Mouse (Mus musculus) limb, embryonic 13.5 days (tissue): ENCODE results near the gene Acer3. TPM values are rescaled to one million over a fixed set of nuclear protein-coding genes. Genes with fewer than 3 reads are reported as not detected.

ENCODE experiments used
- ATAC-seq: fragments of 200-750 bp; cut with Nextera tagmentation; 2 replicates; pipeline ENCODE4 v1.8.0; 2017; ENCODE audit warnings: low read depth, moderate number of reproducible peaks, moderate TSS enrichment; ENCODE audit not compliant: low FRiP score
- H3K27ac ChIP-seq: fragments of 300-500 bp; sonication (generic); 2 replicates; pipeline ENCODE4 v1.5.1; 2015; ENCODE audit warnings: inconsistent platforms, mild to moderate bottlenecking, moderate library complexity
- H3K27me3 ChIP-seq: fragments of 300-500 bp; sonication (generic); 2 replicates; pipeline ENCODE4 v1.6.1; 2015; ENCODE audit warnings: mild to moderate bottlenecking, inconsistent platforms
- H3K36me3 ChIP-seq: fragments of 300-500 bp; sonication (generic); 2 replicates; pipeline ENCODE4 v1.6.1; 2015; ENCODE audit warnings: inconsistent platforms, mild to moderate bottlenecking, moderate library complexity
- H3K4me1 ChIP-seq: fragments of 300-500 bp; sonication (generic); 2 replicates; pipeline ENCODE4 v1.6.1; 2015; ENCODE audit warnings: inconsistent platforms
- H3K4me2 ChIP-seq: fragments of 300-500 bp; sonication (generic); replicated peaks from 2 replicates; pipeline ENCODE4 v1.6.1; 2015; ENCODE audit warnings: inconsistent platforms, mild to moderate bottlenecking, moderate library complexity
- H3K4me3 ChIP-seq: fragments of 300-500 bp; sonication (generic); 2 replicates; pipeline ENCODE4 v1.5.1; 2015; ENCODE audit warnings: moderate library complexity, mild to moderate bottlenecking, inconsistent platforms
- H3K9ac ChIP-seq: fragments of 300-500 bp; sonication (generic); 2 replicates; pipeline ENCODE4 v1.6.1; 2015; ENCODE audit warnings: mild to moderate bottlenecking, inconsistent platforms
- H3K9me3 ChIP-seq: fragments of 300-500 bp; sonication (generic); 2 replicates; pipeline ENCODE4 v1.6.1; 2016; ENCODE audit warnings: inconsistent platforms
- WGBS: fragments of 180-500 bp; shearing (Covaris S2); methylation state at CpG from one replicate; pipeline ENCODE4 v1.1.7; 2015; 5-methylcytosine and 5-hydroxymethylcytosine counted together
- polyA plus RNA-seq: library from polyadenylated mRNA; unstranded; fragments of >200 nt; fragmentation: Nextera tagmentation; extraction: Ambion mirVana; gene quantifications from 2 replicates; pipeline ENCODE4 v1.2.1, GENCODE M21; 2015

Acer3 gene
- 33.7 and 34.7 TPM in 2 replicates for polyA plus RNA-seq

DNA sequence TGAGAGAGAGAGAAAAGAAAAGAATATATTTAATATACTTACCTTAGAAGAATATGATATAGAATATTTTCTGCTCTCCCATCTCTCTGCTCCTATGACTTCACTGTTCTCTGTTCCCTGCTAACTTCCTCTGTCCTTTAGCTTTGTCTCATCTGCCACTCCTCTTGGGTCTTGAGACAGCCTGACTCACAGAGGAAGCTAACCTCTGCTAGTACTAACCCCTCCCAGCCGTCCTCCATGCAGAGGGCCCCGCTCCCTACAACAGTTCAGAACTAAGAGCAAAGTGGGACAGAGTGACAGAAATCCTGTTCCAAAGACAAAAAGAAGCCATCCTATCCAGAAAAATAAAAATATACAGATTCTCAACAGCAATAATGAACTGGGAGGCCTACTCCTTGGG is at the start of gene Acer3:
TSS of gene Acer3 (minus strand) at position 126 of the 400 bp plus-strand sequence.
- peaks cover 14% of the 10 kb centered on the region for H3K4me1 ChIP-seq
- no peak within 1 kb of the TSS for H3K27ac ChIP-seq
- no peaks in the 10 kb centered on the region for H3K27me3 ChIP-seq
- 75% methylated on average over 2 of the region's 2 CpGs for WGBS
- no peaks in the 10 kb centered on the region for H3K36me3 ChIP-seq
- no peak within 1 kb of the TSS for H3K4me2 ChIP-seq
- H3K9me3 ChIP-seq: no peaks in the 10 kb centered on the region
- no peak for ATAC-seq
- H3K9ac ChIP-seq: no peak within 1 kb of the TSS
- H3K4me3 ChIP-seq: no peak within 1 kb of the TSS

DNA sequence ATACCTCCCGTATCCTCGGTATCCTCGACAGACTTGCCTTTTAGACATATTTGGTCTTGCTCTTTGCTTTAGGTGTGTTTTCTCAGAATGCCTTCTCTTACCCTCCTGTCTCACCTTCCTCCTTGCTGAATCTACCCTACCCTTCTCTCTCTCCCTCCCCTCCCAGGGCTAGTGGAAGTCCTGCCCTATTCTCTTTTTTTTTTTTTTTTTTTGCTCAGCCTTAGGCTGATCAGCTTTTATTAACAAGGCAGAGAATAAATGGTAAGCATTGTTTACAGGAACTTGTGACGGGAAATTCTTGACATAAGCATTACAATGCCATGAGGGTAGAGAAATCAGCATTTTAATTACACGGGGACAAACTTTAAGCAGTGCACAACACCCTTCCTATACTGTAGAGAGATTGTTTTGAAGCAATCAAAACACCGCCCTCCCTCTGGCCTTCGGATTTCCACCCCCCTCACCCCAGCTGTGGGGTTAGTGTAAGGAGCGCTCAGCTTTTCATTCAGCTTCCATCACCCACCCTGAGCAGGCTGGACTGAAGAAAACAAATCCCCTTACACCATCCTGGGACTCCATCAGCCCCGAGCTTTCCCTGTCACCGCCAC is 48.9 kb upstream of the Acer3 start:
- WGBS: 62% methylated on average over 10 of the region's 10 CpGs
- no peaks in the 10 kb centered on the region for H3K27me3 ChIP-seq
- no peaks in the 10 kb centered on the region for H3K36me3 ChIP-seq
- no peak for ATAC-seq
- H3K9ac ChIP-seq: no peak overlapping the region
- no peak overlapping the region for H3K4me3 ChIP-seq
- no peaks in the 10 kb centered on the region for H3K9me3 ChIP-seq
- no peak overlapping the region for H3K27ac ChIP-seq
- H3K4me1 ChIP-seq: 0 out of 2 replicates have a peak, but pooled peaks cover 7% of the 10 kb centered on the region
- H3K4me2 ChIP-seq: no peak overlapping the region

GRCm38 (mm10) chr7:98361662-98362061 is 40.7 kb upstream of the Acer3 start:
- H3K27ac ChIP-seq: peak overlapping the region; percentile 95
- whole genome bisulfite sequencing: 18% methylated on average over 2 of the region's 2 CpGs
- peaks cover 39% of the 10 kb centered on the region for H3K4me1 ChIP-seq
- ATAC-seq: no peak
- no peaks in the 10 kb centered on the region for H3K36me3 ChIP-seq
- H3K27me3 ChIP-seq: no peaks in the 10 kb centered on the region
- 0 out of 2 replicates have a peak, but pooled peaks cover 5% of the 10 kb centered on the region for H3K9me3 ChIP-seq
- peak overlapping the region; percentile 83 for H3K4me3 ChIP-seq
- no peak overlapping the region for H3K9ac ChIP-seq
- H3K4me2 ChIP-seq: peak overlapping the region; percentile 87

DNA sequence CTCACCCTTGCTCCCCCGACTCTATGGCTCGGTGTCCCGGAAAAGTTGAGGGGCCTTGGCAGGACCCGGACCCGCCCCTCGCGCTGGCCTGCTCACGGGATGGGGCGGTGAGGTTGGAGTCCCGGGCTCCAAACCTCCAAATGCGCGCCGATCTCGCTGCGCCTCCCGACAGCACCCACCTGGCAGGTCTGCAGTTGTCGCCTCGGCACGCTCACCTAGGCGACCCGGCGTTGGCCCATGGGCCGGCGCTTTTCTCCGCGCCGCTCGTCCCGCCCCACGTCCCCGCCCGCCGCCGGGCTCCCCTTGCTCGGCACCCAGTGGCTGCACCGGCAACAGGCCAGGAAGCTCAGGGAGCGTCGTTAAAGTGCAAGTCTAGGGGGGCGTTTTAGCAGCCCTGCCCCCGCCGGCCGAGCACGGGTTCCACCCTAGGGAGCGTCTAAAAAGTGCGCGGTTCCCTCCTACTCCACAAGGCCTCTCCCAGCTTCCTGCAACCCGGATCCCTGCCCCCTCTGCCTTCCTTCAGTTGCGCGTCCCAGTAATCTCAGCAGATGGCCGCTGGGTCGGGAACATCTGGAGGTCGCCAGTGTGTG is 40.1 kb upstream of the Acer3 start, which contains the start of gene Tsku:
TSS of gene Tsku (minus strand) at position 266 of the 590 bp plus-strand sequence.
- Histone ChIP-seq H3K4me1 (peaks cover 44% of the 10 kb centered on the region), H3K9ac (peak within 1 kb of the TSS; percentile 88), H3K4me2 (peak within 1 kb of the TSS; percentile 87), H3K9me3 (0 out of 2 replicates have a peak, but pooled peaks cover 5% of the 10 kb centered on the region), H3K27ac (peak within 1 kb of the TSS; percentile 95), H3K36me3 (no peaks in the 10 kb centered on the region), H3K4me3 (peak within 1 kb of the TSS; percentile 83), H3K27me3 (no peaks in the 10 kb centered on the region)
- peak; percentile 93 for ATAC-seq
- under 1% methylated on average over 52 of the region's 52 CpGs for WGBS

DNA sequence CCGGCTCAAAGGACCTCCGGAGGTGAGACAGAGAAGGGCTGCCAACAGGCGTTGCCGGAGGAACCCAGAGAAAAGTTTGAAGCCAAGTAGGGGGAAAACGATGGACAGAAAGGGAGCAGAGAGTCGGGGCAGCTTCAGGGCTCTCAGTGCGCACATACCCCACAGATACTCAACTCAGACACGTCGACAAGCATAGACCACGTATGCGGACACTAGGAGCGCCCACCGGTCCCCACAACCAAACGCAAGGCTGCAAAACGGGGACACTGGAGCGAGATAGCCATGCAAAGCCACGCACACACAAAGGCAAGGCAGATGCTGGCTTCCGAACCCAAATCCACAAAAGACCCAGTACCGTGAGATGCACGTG is 39.6 kb upstream of the Acer3 start:
- H3K27ac ChIP-seq: peak overlapping the region; percentile 95
- peaks cover 50% of the 10 kb centered on the region for H3K4me1 ChIP-seq
- H3K9ac ChIP-seq: peak overlapping the region; percentile 88
- peak overlapping the region; percentile 83 for H3K4me3 ChIP-seq
- H3K4me2 ChIP-seq: peak overlapping the region; percentile 87
- WGBS: under 1% methylated on average over 20 of the region's 20 CpGs
- no peaks in the 10 kb centered on the region for H3K27me3 ChIP-seq
- 0 out of 2 replicates have a peak, but pooled peaks cover 5% of the 10 kb centered on the region for H3K9me3 ChIP-seq
- peaks cover 4% of the 10 kb centered on the region; the same call in 1 of the 2 replicates for H3K36me3 ChIP-seq
- ATAC-seq: peak; percentile 4

DNA sequence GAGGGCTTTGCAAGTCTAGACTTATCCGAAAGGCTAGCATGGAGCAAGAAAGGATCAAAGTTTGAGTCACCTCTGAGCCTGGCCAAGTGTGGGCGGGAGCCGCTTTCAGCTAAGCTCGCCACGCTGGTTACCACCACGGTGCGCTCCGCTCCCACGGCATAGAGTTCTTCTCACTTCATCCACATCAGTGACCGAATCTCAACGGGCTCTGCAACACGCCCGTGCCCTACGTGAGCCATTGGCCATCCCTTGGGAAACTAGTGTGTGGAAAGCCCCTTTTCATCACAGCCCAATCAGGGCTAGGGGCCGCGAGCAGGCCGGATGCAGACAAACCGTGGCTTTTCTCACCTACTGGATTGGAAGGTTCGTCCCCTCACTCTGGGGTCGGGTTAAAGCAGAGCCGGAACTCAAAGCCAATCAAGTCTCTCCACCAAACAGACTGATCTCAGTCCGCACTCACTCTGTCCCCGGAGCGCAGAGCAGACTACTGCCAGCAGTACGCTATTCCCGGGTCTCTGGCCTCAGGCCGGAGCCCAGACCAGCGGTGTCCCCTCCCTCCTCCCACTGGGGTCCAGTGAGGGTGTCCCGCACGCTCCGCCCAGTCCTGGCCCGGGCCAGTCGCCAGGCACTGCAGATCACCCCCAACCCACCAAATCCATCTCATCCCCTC is 39.1 kb upstream of the Acer3 start:
- Histone ChIP-seq H3K9ac (peak overlapping the region; percentile 88), H3K4me3 (peak overlapping the region; percentile 83), H3K27ac (peak overlapping the region; percentile 95), H3K4me2 (peak overlapping the region; percentile 87), H3K4me1 (peaks cover 55% of the 10 kb centered on the region), H3K36me3 (peaks cover 7% of the 10 kb centered on the region; the same call in 1 of the 2 replicates), H3K27me3 (no peaks in the 10 kb centered on the region), H3K9me3 (0 out of 2 replicates have a peak, but pooled peaks cover 5% of the 10 kb centered on the region)
- under 1% methylated on average over 33 of the region's 33 CpGs for WGBS
- ATAC-seq: peak; percentile 49

DNA sequence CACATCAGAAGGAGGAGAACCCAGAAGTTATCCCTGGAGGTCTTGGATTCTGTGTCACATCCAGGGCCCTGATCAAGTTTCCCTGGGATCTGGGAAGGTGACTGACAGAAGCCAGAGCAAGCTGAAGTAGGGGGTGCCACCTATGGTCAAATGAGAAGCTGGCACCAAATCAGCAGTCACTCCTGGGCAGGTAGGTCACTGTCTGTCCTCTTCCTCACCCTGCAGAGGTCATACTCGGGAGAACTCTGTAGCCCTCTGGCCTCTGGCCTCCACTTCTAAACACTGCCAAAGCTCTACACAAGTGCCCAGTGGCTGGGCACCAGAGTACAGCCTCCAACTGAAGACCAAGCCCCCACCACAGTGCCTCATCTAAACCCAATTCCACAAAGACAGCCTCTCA is 37.0 kb upstream of the Acer3 start:
- Histone ChIP-seq H3K27me3 (no peaks in the 10 kb centered on the region), H3K4me2 (peak overlapping the region; percentile 87), H3K4me3 (0 out of 2 replicates have a peak overlapping the region, but pooled peaks have one; percentile 5), H3K36me3 (peaks cover 7% of the 10 kb centered on the region), H3K27ac (no peak overlapping the region), H3K4me1 (peaks cover 74% of the 10 kb centered on the region), H3K9ac (no peak overlapping the region), H3K9me3 (no peaks in the 10 kb centered on the region)
- 55% methylated on average over 1 of the region's 1 CpGs for WGBS
- ATAC-seq: no peak

DNA sequence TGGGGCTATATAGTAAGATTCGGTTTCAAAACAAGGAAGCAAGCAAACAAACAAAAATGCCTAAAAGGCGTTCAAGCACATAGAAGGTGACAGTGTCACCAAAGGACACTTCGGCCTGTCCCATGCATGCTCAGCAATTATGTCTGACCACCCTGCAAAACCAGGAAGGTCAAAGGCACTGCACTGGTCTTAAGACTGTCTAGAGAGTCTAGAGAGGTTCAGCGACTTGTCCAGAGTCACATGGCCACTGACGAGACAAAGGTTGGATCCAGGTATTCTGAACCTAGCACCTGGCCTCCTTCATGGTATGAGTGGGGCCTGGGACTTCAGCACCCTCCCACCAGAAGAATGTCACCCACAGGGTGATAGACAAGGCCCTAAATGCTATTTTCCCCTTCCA is 36.3 kb upstream of the Acer3 start:
- Histone ChIP-seq H3K9me3 (no peaks in the 10 kb centered on the region), H3K9ac (no peak overlapping the region), H3K4me1 (peaks cover 73% of the 10 kb centered on the region), H3K27ac (peak overlapping the region; percentile 63; the same call in 1 of the 2 replicates), H3K4me3 (0 out of 2 replicates have a peak overlapping the region, but pooled peaks have one; percentile 5), H3K4me2 (peak overlapping the region; percentile 29; the same call in 1 of the 2 replicates), H3K36me3 (peaks cover 14% of the 10 kb centered on the region), H3K27me3 (no peaks in the 10 kb centered on the region)
- ATAC-seq: no peak
- 87% methylated on average over 5 of the region's 5 CpGs for WGBS

GRCm38 (mm10) chr7:98354921-98355310 is 33.9 kb upstream of the Acer3 start:
- peak overlapping the region; percentile 51 for H3K4me2 ChIP-seq
- 21% methylated on average over 4 of the region's 4 CpGs for WGBS
- H3K4me3 ChIP-seq: peak overlapping the region; percentile 7; the same call in 1 of the 2 replicates
- peak overlapping the region; percentile 85 for H3K27ac ChIP-seq
- H3K9me3 ChIP-seq: no peaks in the 10 kb centered on the region
- no peaks in the 10 kb centered on the region for H3K27me3 ChIP-seq
- H3K4me1 ChIP-seq: peaks cover 68% of the 10 kb centered on the region
- peak overlapping the region; percentile 35; the same call in 1 of the 2 replicates for H3K9ac ChIP-seq
- peaks cover 38% of the 10 kb centered on the region for H3K36me3 ChIP-seq
- ATAC-seq: no peak

DNA sequence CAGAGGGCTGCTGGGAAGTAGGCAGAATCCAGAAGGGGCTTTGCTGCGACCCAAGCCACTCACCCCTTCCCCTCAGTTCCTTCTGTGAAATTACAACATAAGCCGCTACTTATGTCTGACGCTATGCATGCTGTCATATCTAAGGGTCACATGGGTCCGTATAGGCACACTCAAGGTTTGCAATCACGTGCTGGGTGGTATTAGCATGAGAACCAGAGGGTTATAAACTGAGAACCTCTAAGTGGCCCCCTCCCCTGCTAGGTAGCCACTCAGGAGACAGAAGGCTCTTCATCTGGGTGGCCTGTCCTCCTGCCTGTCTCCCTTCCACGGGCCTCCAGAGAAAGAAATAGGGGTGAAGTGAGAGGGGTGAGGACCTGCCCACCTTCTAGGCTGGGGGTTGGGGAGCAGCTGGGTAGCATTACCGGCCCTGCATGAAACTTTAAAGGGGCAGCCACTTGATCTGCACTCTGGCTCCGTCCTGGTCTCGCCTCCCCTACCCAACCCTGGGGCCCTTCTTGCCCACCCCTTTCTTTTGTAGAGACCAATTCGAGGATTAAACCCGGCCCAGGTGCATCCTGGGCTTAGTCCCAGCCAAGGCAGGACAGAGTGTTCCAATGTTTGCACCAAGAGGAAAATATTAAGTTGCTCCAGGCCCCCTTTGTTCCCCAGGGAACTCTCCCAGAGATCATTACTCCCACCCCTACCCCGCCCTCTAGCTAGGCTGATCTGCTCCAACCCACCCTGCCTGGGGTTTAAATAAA is 33.3 kb upstream of the Acer3 start:
- peak overlapping the region; percentile 7 for H3K4me3 ChIP-seq
- H3K4me2 ChIP-seq: peak overlapping the region; percentile 51
- peaks cover 62% of the 10 kb centered on the region for H3K4me1 ChIP-seq
- peaks cover 43% of the 10 kb centered on the region for H3K36me3 ChIP-seq
- peak overlapping the region; percentile 85 for H3K27ac ChIP-seq
- 13% methylated on average over 12 of the region's 12 CpGs for WGBS
- no peaks in the 10 kb centered on the region for H3K9me3 ChIP-seq
- peak overlapping the region; percentile 35; the same call in 1 of the 2 replicates for H3K9ac ChIP-seq
- H3K27me3 ChIP-seq: no peaks in the 10 kb centered on the region
- peak; percentile 69 for ATAC-seq

GRCm38 (mm10) chr7:98353616-98354015 is 32.6 kb upstream of the Acer3 start:
- Histone ChIP-seq H3K4me3 (no peak overlapping the region), H3K9ac (no peak overlapping the region), H3K27me3 (no peaks in the 10 kb centered on the region), H3K4me1 (peaks cover 55% of the 10 kb centered on the region), H3K9me3 (no peaks in the 10 kb centered on the region), H3K4me2 (peak overlapping the region; percentile 51; the same call in 1 of the 2 replicates), H3K27ac (peak overlapping the region; percentile 85), H3K36me3 (peaks cover 43% of the 10 kb centered on the region)
- WGBS: 80% methylated on average over 5 of the region's 5 CpGs
- ATAC-seq: no peak
